Mouse (Mus musculus) hindbrain, embryonic 12.5 days (tissue): ENCODE measurements around the gene Kdf1. TPM values are rescaled to one million over a fixed set of nuclear protein-coding genes. Genes with fewer than 3 reads are reported as not detected.

ENCODE experiments used
- ATAC-seq: fragments of 200-750 bp; cut with Nextera tagmentation; 2 replicates; pipeline ENCODE4 v1.8.0; 2017; ENCODE audit warnings: moderate TSS enrichment; ENCODE audit not compliant: low FRiP score
- H3K27ac ChIP-seq: fragments of 300-500 bp; sonication (generic); 2 replicates; pipeline ENCODE4 v1.5.1; 2016; ENCODE audit warnings: mild to moderate bottlenecking
- H3K27me3 ChIP-seq: fragments of 300-500 bp; sonication (generic); 2 replicates; pipeline ENCODE4 v1.6.1; 2016; ENCODE audit warnings: mild to moderate bottlenecking
- H3K36me3 ChIP-seq: fragments of 300-500 bp; sonication (generic); 2 replicates; pipeline ENCODE4 v1.6.1; 2016; ENCODE audit warnings: mild to moderate bottlenecking
- H3K4me1 ChIP-seq: fragments of 300-500 bp; sonication (generic); 2 replicates; pipeline ENCODE4 v1.6.1; 2016
- H3K4me2 ChIP-seq: fragments of 300-500 bp; sonication (generic); replicated peaks from 2 replicates; pipeline ENCODE4 v1.6.1; 2016; ENCODE audit warnings: mild to moderate bottlenecking
- H3K4me3 ChIP-seq: fragments of 300-500 bp; sonication (generic); 2 replicates; pipeline ENCODE4 v1.5.1; 2016; ENCODE audit warnings: mild to moderate bottlenecking
- H3K9ac ChIP-seq: fragments of 300-500 bp; sonication (generic); 2 replicates; pipeline ENCODE4 v1.6.1; 2016; ENCODE audit warnings: mild to moderate bottlenecking, moderate library complexity
- H3K9me3 ChIP-seq: fragments of 300-500 bp; sonication (generic); replicated peaks from 2 replicates; pipeline ENCODE4 v1.6.1; 2016; ENCODE audit warnings: mild to moderate bottlenecking
- WGBS: fragments of 180-500 bp; shearing (Covaris S2); methylation state at CpG from one replicate; pipeline ENCODE4 v1.1.7; 2016; 5-methylcytosine and 5-hydroxymethylcytosine counted together
- polyA plus RNA-seq: library from polyadenylated mRNA; unstranded; fragments of >200 nt; fragmentation: Nextera tagmentation; extraction: Ambion mirVana; gene quantifications from 2 replicates; pipeline ENCODE4 v1.2.1, GENCODE M21; 2016

The Kdf1 gene
- polyA plus RNA-seq, 1 experiment from 2014 or later: 4.0 TPM

- peaks cover 18% of the 10 kb centered on the region for H3K4me1 ChIP-seq
- 94% methylated on average over 26 of the region's 26 CpGs for WGBS
- H3K27me3 ChIP-seq: peaks cover 22% of the 10 kb centered on the region
- H3K36me3 ChIP-seq: no peaks in the 10 kb centered on the region
- H3K27ac ChIP-seq: no peak overlapping the region
- no peak overlapping the region for H3K4me3 ChIP-seq
- H3K9ac ChIP-seq: no peak overlapping the region
- no peak for ATAC-seq
- H3K4me2 ChIP-seq: no peak overlapping the region
- no peaks in the 10 kb centered on the region for H3K9me3 ChIP-seq
These were observed 31.9 kb upstream of the Kdf1 start for GRCm38 (mm10) chr4:133486673-133487357.

- ATAC-seq: no peak
- no peak overlapping the region for H3K27ac ChIP-seq
These were observed 30.0 kb upstream of the Kdf1 start for GRCm38 (mm10) chr4:133488619-133489392.

GRCm38 (mm10) chr4:133489489-133490245, 29.1 kb upstream of the Kdf1 start:
- H3K27me3 ChIP-seq: peaks cover 14% of the 10 kb centered on the region
- ATAC-seq: no peak
- H3K9ac ChIP-seq: no peak overlapping the region
- H3K9me3 ChIP-seq: no peaks in the 10 kb centered on the region
- H3K4me2 ChIP-seq: no peak overlapping the region
- no peaks in the 10 kb centered on the region for H3K36me3 ChIP-seq
- peaks cover 19% of the 10 kb centered on the region for H3K4me1 ChIP-seq
- no peak overlapping the region for H3K4me3 ChIP-seq
- H3K27ac ChIP-seq: no peak overlapping the region
- 63% methylated on average over 4 of the region's 4 CpGs for WGBS

More at GRCm38 (mm10) chr4:133488619-133489392, 30.0 kb upstream of the Kdf1 start:
- no peaks in the 10 kb centered on the region for H3K36me3 ChIP-seq
- peaks cover 22% of the 10 kb centered on the region for H3K4me1 ChIP-seq
- H3K27me3 ChIP-seq: peaks cover 15% of the 10 kb centered on the region
- no peak overlapping the region for H3K4me3 ChIP-seq
- 80% methylated on average over 20 of the region's 20 CpGs for WGBS
- H3K9ac ChIP-seq: no peak overlapping the region
- H3K4me2 ChIP-seq: no peak overlapping the region
- H3K9me3 ChIP-seq: no peaks in the 10 kb centered on the region

- H3K9ac ChIP-seq: no peak overlapping the region
These were observed 27.0 kb upstream of the Kdf1 start for GRCm38 (mm10) chr4:133491800-133492199.

GRCm38 (mm10) chr4:133493895-133494294, 24.9 kb upstream of the Kdf1 start:
- no peak overlapping the region for H3K9ac ChIP-seq
- 31% methylated on average over 9 of the region's 12 CpGs for WGBS
- H3K27me3 ChIP-seq: peaks cover 56% of the 10 kb centered on the region
- H3K4me3 ChIP-seq: peak overlapping the region; percentile 25
- ATAC-seq: no peak
- H3K36me3 ChIP-seq: no peaks in the 10 kb centered on the region
- no peak overlapping the region for H3K27ac ChIP-seq
- H3K4me1 ChIP-seq: peaks cover 36% of the 10 kb centered on the region
- peak overlapping the region; percentile 52 for H3K4me2 ChIP-seq
- H3K9me3 ChIP-seq: no peaks in the 10 kb centered on the region

More at GRCm38 (mm10) chr4:133491800-133492199, 27.0 kb upstream of the Kdf1 start:
- H3K4me1 ChIP-seq: peaks cover 19% of the 10 kb centered on the region
- no peaks in the 10 kb centered on the region for H3K9me3 ChIP-seq
- ATAC-seq: no peak
- no peak overlapping the region for H3K27ac ChIP-seq
- no peak overlapping the region for H3K4me3 ChIP-seq
- H3K27me3 ChIP-seq: peaks cover 35% of the 10 kb centered on the region
- WGBS: 35% methylated on average over 10 of the region's 10 CpGs
- H3K36me3 ChIP-seq: no peaks in the 10 kb centered on the region
- no peak overlapping the region for H3K4me2 ChIP-seq

- Histone ChIP-seq H3K9me3 (no peaks in the 10 kb centered on the region), H3K4me3 (peak overlapping the region; percentile 25), H3K27ac (no peak overlapping the region), H3K27me3 (peaks cover 62% of the 10 kb centered on the region), H3K4me2 (peak overlapping the region; percentile 52), H3K9ac (no peak overlapping the region), H3K36me3 (no peaks in the 10 kb centered on the region), H3K4me1 (peaks cover 36% of the 10 kb centered on the region)
- ATAC-seq: no peak
- under 1% methylated on average over 12 of the region's 12 CpGs for WGBS
These were observed 24.3 kb upstream of the Kdf1 start for GRCm38 (mm10) chr4:133494432-133494831.

- H3K36me3 ChIP-seq: no peaks in the 10 kb centered on the region
- H3K4me1 ChIP-seq: peaks cover 32% of the 10 kb centered on the region
- no peak overlapping the region for H3K4me2 ChIP-seq
- H3K4me3 ChIP-seq: no peak overlapping the region
- ATAC-seq: no peak
- no peak overlapping the region for H3K9ac ChIP-seq
- WGBS: 70% methylated on average over 4 of the region's 4 CpGs
- no peaks in the 10 kb centered on the region for H3K9me3 ChIP-seq
- H3K27ac ChIP-seq: no peak overlapping the region
- peaks cover 66% of the 10 kb centered on the region for H3K27me3 ChIP-seq
These were observed 23.9 kb upstream of the Kdf1 start for GRCm38 (mm10) chr4:133494867-133495266.

GRCm38 (mm10) chr4:133495711-133496110, 23.1 kb upstream of the Kdf1 start:
- no peak overlapping the region for H3K4me3 ChIP-seq
- no peaks in the 10 kb centered on the region for H3K9me3 ChIP-seq
- H3K27ac ChIP-seq: no peak overlapping the region
- H3K4me1 ChIP-seq: peaks cover 32% of the 10 kb centered on the region
- H3K27me3 ChIP-seq: peaks cover 74% of the 10 kb centered on the region
- H3K4me2 ChIP-seq: no peak overlapping the region
- ATAC-seq: no peak
- WGBS: 31% methylated on average over 7 of the region's 7 CpGs
- no peaks in the 10 kb centered on the region for H3K36me3 ChIP-seq
- no peak overlapping the region for H3K9ac ChIP-seq

GRCm38 (mm10) chr4:133496738-133497445, 21.9 kb upstream of the Kdf1 start:
- ATAC-seq: no peak
- WGBS: 28% methylated on average over 6 of the region's 6 CpGs
- Histone ChIP-seq H3K36me3 (no peaks in the 10 kb centered on the region), H3K4me3 (peak overlapping the region; percentile 69), H3K27me3 (peaks cover 86% of the 10 kb centered on the region), H3K9ac (no peak overlapping the region), H3K4me1 (peaks cover 24% of the 10 kb centered on the region), H3K27ac (no peak overlapping the region), H3K9me3 (no peaks in the 10 kb centered on the region), H3K4me2 (peak overlapping the region; percentile 100)

- Histone ChIP-seq H3K4me3 (peak overlapping the region; percentile 69), H3K9ac (peak overlapping the region; percentile 78), H3K27me3 (peaks cover 92% of the 10 kb centered on the region), H3K4me2 (peak overlapping the region; percentile 100), H3K9me3 (no peaks in the 10 kb centered on the region), H3K27ac (0 out of 2 replicates have a peak overlapping the region, but pooled peaks have one; percentile 35), H3K36me3 (no peaks in the 10 kb centered on the region), H3K4me1 (peaks cover 22% of the 10 kb centered on the region)
- peak; percentile 67 for ATAC-seq
- under 1% methylated on average over 70 of the region's 70 CpGs for WGBS
These were observed 21.2 kb upstream of the Kdf1 start for GRCm38 (mm10) chr4:133497461-133498159.

- Histone ChIP-seq H3K9ac (peak within 1 kb of the TSS; percentile 78), H3K4me2 (peak within 1 kb of the TSS; percentile 100), H3K4me3 (peak within 1 kb of the TSS; percentile 69), H3K9me3 (no peaks in the 10 kb centered on the region), H3K27me3 (peaks cover 93% of the 10 kb centered on the region), H3K36me3 (no peaks in the 10 kb centered on the region), H3K27ac (0 out of 2 replicates have a peak within 1 kb of the TSS, but pooled peaks have one; percentile 35), H3K4me1 (peaks cover 22% of the 10 kb centered on the region)
- peak; percentile 84 for ATAC-seq
- under 1% methylated on average over 52 of the region's 53 CpGs for WGBS
These were observed 20.5 kb upstream of the Kdf1 start, which contains the start of gene Trnp1 for GRCm38 (mm10) chr4:133498160-133498724. Gene Trnp1 (minus strand): TSS chr4:133498550.
